Mouse (Mus musculus) hindbrain, embryonic 14.5 days (tissue): ENCODE measurements around the gene Tesk2. TPM values are rescaled to one million over a fixed set of nuclear protein-coding genes. Genes with fewer than 3 reads are reported as not detected.

Experiments
- ATAC-seq: fragments of 200-750 bp; cut with Nextera tagmentation; 2 replicates; pipeline ENCODE4 v1.8.0; 2017; ENCODE audit warnings: moderate number of reproducible peaks, mild to moderate bottlenecking, moderate TSS enrichment, moderate library complexity; ENCODE audit not compliant: low FRiP score
- DNase-seq: peaks from one replicate; pipeline ENCODE4 v3.0.0-alpha.2; 2015; ENCODE audit warnings: low spot score
- H3K27ac ChIP-seq: fragments of 300-500 bp; sonication (generic); 2 replicates; pipeline ENCODE4 v1.5.1; 2014; ENCODE audit warnings: mild to moderate bottlenecking, moderate library complexity
- H3K27me3 ChIP-seq: fragments of 300-500 bp; sonication (generic); 2 replicates; pipeline ENCODE4 v1.6.1; 2014; ENCODE audit warnings: mild to moderate bottlenecking, low read length, mixed read lengths; ENCODE audit not compliant: control insufficient read depth, insufficient read depth
- H3K36me3 ChIP-seq: fragments of 300-500 bp; sonication (generic); replicated peaks from 2 replicates; pipeline ENCODE4 v1.6.1; 2014; ENCODE audit not compliant: control insufficient read depth, insufficient read depth
- H3K4me1 ChIP-seq: fragments of 300-500 bp; sonication (generic); replicated peaks from 2 replicates; pipeline ENCODE4 v1.6.1; 2014; ENCODE audit warnings: antibody characterized with exemption, low read length, mixed read lengths; ENCODE audit not compliant: control insufficient read depth, insufficient read depth
- H3K4me2 ChIP-seq: fragments of 300-500 bp; sonication (generic); replicated peaks from 2 replicates; pipeline ENCODE4 v1.6.1; 2014; ENCODE audit warnings: mild to moderate bottlenecking, moderate library complexity
- H3K4me3 ChIP-seq: fragments of 300-500 bp; sonication (generic); replicated peaks from 2 replicates; pipeline ENCODE4 v1.5.1; 2014; ENCODE audit warnings: mild to moderate bottlenecking, low read length
- H3K9ac ChIP-seq: fragments of 300-500 bp; sonication (generic); 2 replicates; pipeline ENCODE4 v1.6.1; 2014
- H3K9me3 ChIP-seq: fragments of 300-500 bp; sonication (generic); 2 replicates; pipeline ENCODE4 v1.6.1; 2016; ENCODE audit warnings: low read length; ENCODE audit not compliant: control insufficient read depth
- WGBS: fragments of 180-500 bp; shearing (Covaris S2); extraction: QIAGEN DNeasy Blood & Tissue Kit; methylation state at CpG from one replicate; pipeline ENCODE4 v1.1.7; 2014; 5-methylcytosine and 5-hydroxymethylcytosine counted together
- polyA plus RNA-seq: library from polyadenylated mRNA; unstranded; fragments of >200 nt; fragmentation: Nextera tagmentation; extraction: Ambion mirVana; gene quantifications from 2 replicates; pipeline ENCODE4 v1.2.1, GENCODE M21; 2014

The Tesk2 gene
- polyA plus RNA-seq, 1 experiment from 2014 or later: 3.0 TPM

DNA sequence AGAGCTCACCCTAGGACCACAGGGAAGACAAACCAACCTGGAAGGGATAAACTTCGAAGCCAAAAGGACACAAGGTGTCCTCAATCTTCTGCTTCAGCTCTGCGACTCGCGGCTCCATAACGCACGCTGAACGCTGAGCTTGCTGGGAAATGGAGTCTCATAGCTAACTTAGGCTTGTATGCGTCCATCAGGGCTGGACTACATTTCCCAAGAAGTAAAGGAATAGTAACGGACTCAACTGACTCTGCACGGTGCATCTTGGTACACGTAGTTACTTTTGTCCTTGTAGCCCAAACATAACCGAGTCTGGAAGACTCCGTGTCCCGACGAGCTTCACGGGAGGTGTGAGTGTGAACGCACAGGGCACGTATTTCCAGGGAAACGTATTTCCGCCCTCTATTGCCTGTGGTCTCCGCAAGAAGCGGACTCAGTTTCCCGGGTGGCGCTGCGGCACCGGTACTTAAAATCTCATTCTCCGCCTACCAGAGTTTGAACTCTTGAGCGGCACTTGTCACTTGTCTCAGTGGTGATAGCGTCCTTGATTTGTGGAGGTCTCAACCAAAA is 12.5 kb upstream of the Tesk2 start, which contains the start of the genes Mmachc and Ccdc163:
TSS of gene Mmachc (minus strand) at position 206 of the 564 bp plus-strand sequence.
TSS of gene Ccdc163 (plus strand) at position 309 of the 564 bp plus-strand sequence.
- peak; percentile 99 for ATAC-seq

DNA sequence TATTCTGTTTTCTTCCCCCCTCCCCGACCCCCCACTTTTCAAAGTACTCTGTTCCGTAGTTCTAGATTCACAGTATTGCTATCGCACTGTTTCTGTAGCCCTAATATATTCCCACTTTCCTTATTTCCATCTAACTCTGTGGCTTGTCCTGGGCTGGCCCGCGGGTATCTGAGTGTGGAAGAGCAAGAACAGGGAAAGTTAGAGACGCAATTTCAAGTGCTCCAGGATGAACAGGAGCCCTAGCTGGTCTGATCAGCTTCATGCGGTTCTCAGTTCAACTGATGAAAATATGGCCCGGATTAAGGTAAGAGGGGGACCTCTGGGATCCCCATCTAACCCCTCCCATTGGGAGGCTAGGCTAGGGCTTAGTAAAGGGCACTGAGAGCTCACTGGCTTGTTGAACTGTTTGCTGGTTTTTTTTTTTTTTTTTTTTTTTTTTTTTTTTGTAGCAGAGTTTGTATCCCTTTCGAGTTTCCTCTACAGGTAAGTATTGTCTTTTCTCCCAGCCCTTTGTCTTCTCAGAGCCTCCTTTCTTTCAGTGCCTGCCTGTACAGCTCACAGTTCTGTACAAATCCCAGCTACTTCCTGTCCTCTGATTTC is 11.9 kb upstream of the Tesk2 start:
- H3K4me3 ChIP-seq: peak overlapping the region; percentile 41
- ATAC-seq (no peak), DNase-seq (no peak)
- H3K27ac ChIP-seq: no peak overlapping the region
- 8% methylated on average over 9 of the region's 9 CpGs for WGBS
- H3K9me3 ChIP-seq: no peaks in the 10 kb centered on the region
- no peaks in the 10 kb centered on the region for H3K36me3 ChIP-seq
- peak overlapping the region; percentile 70 for H3K4me2 ChIP-seq
- peak overlapping the region; percentile 52 for H3K9ac ChIP-seq
- H3K27me3 ChIP-seq: no peaks in the 10 kb centered on the region
- H3K4me1 ChIP-seq: peaks cover 8% of the 10 kb centered on the region; the same call in 1 of the 2 replicates

More for the DNA sequence above, 12.5 kb upstream of the Tesk2 start, which contains the start of the genes Mmachc and Ccdc163:
- H3K9ac ChIP-seq: peak within 1 kb of the TSS; percentile 64
- H3K27ac ChIP-seq: no peak within 1 kb of the TSS
- H3K36me3 ChIP-seq: peaks cover 5% of the 10 kb centered on the region; the same call in 1 of the 2 replicates
- peak within 1 kb of the TSS; percentile 75 for H3K4me2 ChIP-seq
- WGBS: under 1% methylated on average over 29 of the region's 29 CpGs
- H3K27me3 ChIP-seq: no peaks in the 10 kb centered on the region
- DNase-seq: peak; percentile 94
- peak within 1 kb of the TSS; percentile 53 for H3K4me3 ChIP-seq
- no peaks in the 10 kb centered on the region for H3K9me3 ChIP-seq
- peaks cover 8% of the 10 kb centered on the region; the same call in 1 of the 2 replicates for H3K4me1 ChIP-seq

DNA sequence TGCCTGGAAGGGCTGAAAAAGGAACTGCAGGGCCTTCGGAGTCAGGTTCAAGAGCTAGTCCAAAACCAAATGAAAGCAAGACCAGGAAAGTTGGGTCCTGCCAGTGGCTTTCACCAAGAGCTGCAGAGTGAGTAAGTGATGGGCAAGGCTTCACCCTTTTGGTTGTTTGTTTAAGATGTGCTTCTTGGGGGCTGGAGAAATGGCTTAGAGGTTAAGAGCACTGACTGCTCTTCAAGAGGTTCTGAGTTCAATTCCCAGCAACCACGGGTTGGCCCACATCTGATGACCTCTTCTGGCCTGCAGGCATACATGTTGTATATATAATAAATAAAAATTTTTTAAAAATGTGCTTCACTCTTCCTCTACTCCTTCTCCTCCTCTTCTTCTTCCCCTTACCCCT is 10.6 kb upstream of the Tesk2 start:
- Histone ChIP-seq H3K4me3 (no peak overlapping the region), H3K36me3 (no peaks in the 10 kb centered on the region), H3K9me3 (no peaks in the 10 kb centered on the region), H3K4me1 (peaks cover 8% of the 10 kb centered on the region; the same call in 1 of the 2 replicates), H3K4me2 (no peak overlapping the region), H3K9ac (no peak overlapping the region), H3K27me3 (no peaks in the 10 kb centered on the region), H3K27ac (no peak overlapping the region)
- DNase-seq (no peak), ATAC-seq (no peak)
- 94% methylated on average over 2 of the region's 2 CpGs for WGBS

DNA sequence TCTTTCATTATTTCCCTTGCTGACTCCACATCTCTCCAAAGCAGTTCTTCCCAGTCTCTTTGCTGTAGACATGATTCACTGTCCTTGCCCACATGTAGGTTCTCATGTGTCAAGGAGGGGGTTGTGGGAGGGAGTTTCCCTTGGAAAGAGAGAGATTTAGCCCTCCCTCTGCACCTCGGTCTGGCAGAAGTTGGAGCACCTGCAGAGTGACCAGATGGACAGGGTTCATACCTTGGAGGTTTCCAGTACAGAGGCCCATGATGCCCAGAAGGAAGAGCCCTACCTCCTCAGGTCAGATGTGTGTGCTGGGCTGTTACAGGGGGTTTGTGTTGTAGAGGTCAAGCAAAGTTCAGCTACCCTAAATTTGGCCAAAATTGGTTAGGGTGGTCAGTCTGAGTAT is 8.2 kb upstream of the Tesk2 start:
- H3K27me3 ChIP-seq: no peaks in the 10 kb centered on the region
- H3K4me1 ChIP-seq: peaks cover 4% of the 10 kb centered on the region; the same call in 1 of the 2 replicates
- no peaks in the 10 kb centered on the region for H3K36me3 ChIP-seq
- no peak overlapping the region for H3K4me2 ChIP-seq
- H3K27ac ChIP-seq: no peak overlapping the region
- no peak overlapping the region for H3K4me3 ChIP-seq
- DNase-seq (no peak), ATAC-seq (no peak)
- H3K9me3 ChIP-seq: no peaks in the 10 kb centered on the region
- 88% methylated on average over 1 of the region's 1 CpGs for WGBS
- no peak overlapping the region for H3K9ac ChIP-seq

DNA sequence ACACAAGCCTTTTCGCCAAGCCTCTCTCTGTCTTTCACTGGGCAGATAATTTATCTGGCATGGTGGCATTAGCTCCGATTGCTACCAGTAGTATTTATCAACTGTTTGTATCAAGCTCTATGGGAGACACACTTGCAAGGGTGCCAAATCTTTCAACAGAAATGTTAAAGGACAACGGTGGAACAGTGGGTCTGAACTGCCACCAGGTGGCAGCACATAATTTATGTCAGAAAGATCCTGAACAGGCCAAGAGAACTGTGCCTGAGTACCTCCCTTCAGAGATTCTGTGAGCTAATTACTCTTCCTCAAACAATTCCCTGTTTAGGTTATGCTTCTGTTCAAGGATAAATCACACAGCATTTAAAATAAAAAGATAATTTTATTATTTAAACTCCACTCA is 1.4 kb upstream of the Tesk2 start:
- ATAC-seq: 0 out of 2 replicates have a peak, but pooled peaks have one; percentile 26
- Histone ChIP-seq H3K4me3 (no peak overlapping the region), H3K36me3 (no peaks in the 10 kb centered on the region), H3K9me3 (no peaks in the 10 kb centered on the region), H3K9ac (no peak overlapping the region), H3K27ac (no peak overlapping the region), H3K4me1 (peaks cover 6% of the 10 kb centered on the region; the same call in 1 of the 2 replicates), H3K4me2 (no peak overlapping the region), H3K27me3 (no peaks in the 10 kb centered on the region)
- peak; percentile 89 for DNase-seq
- WGBS: 15% methylated on average over 3 of the region's 3 CpGs

DNA sequence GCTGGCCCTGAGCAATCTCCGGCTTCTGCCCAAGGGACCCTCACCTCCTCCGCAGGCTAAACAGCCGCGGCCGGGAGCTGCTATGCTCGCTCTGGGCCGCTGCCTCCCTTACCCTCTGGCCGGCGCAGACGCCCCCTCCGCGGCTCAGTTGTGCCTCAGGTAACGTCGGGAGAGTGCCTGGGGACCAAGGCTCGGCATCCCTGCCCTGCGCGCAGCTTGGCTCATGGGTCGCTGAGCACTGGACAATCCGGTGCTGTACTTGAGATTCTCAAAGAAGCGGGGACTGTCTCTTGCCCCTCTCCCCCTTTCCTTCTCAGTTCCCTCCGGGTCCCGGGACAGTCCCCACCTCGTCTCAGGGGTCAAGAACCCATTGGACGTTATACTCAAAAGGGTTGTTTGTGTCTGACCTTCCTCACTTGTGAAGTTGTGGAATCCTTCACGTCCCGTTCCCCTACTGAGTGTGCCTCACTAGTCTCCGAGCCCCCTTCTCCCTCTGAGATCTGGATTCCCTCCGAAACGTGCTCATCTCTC is 415 bp downstream of the Tesk2 start:
- ATAC-seq: no peak
- Histone ChIP-seq H3K9ac (peak overlapping the region; percentile 69), H3K36me3 (no peaks in the 10 kb centered on the region), H3K27me3 (no peaks in the 10 kb centered on the region), H3K4me3 (peak overlapping the region; percentile 70), H3K4me2 (peak overlapping the region; percentile 86), H3K9me3 (no peaks in the 10 kb centered on the region), H3K4me1 (peaks cover 6% of the 10 kb centered on the region; the same call in 1 of the 2 replicates), H3K27ac (no peak overlapping the region)
- under 1% methylated on average over 29 of the region's 29 CpGs for WGBS
- no peak for DNase-seq

DNA sequence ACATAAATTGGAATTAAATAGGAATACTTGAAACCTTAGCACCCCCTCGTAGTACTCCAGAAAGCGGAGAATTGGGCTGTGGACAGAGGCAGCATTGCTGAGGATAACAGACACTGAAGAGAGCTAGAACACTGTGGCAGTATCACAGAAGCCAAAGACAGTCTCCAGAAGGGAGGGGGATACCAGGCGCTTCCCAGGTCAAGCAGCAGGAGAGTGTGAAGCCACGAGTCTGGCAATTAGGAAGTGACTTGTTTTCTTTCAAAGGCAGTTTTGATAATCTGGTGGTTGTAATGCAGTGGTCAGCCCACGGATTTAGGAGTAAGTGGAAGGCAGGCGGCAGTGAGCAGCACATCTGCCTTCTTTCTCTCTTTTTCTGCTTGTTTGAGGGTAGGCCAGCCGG is 1.5 kb downstream of the Tesk2 start:
- DNase-seq: no peak
- Histone ChIP-seq H3K36me3 (no peaks in the 10 kb centered on the region), H3K9ac (no peak overlapping the region), H3K27me3 (no peaks in the 10 kb centered on the region), H3K9me3 (no peaks in the 10 kb centered on the region), H3K4me1 (peaks cover 6% of the 10 kb centered on the region; the same call in 1 of the 2 replicates), H3K27ac (no peak overlapping the region), H3K4me2 (peak overlapping the region; percentile 86; the same call in 1 of the 2 replicates), H3K4me3 (no peak overlapping the region)
- ATAC-seq: no peak
- 43% methylated on average over 7 of the region's 7 CpGs for WGBS

DNA sequence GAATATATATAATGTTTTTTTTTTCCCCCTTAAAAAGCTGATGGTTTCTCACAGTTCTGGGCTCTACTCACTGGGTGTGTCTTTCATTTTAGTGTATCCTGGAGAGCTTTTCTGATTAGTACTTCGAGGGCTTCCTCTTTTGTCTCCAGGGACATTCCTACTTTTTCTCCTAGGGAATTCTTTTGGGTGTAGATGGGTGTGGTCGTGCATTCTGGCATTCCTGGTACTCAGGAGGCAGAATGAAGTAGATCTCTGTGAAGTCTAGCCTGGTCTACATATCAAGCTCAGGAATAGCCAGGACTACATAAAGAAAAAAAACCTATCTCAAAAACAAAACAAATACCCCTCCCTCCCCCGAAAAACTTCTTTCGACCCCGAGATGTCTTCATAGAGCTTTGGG is 4.7 kb downstream of the Tesk2 start:
- H3K27ac ChIP-seq: no peak overlapping the region
- 79% methylated on average over 5 of the region's 5 CpGs for WGBS
- no peaks in the 10 kb centered on the region for H3K9me3 ChIP-seq
- H3K36me3 ChIP-seq: no peaks in the 10 kb centered on the region
- no peak overlapping the region for H3K4me2 ChIP-seq
- H3K9ac ChIP-seq: no peak overlapping the region
- no peaks in the 10 kb centered on the region for H3K4me1 ChIP-seq
- H3K4me3 ChIP-seq: no peak overlapping the region
- DNase-seq (no peak), ATAC-seq (no peak)
- no peaks in the 10 kb centered on the region for H3K27me3 ChIP-seq

DNA sequence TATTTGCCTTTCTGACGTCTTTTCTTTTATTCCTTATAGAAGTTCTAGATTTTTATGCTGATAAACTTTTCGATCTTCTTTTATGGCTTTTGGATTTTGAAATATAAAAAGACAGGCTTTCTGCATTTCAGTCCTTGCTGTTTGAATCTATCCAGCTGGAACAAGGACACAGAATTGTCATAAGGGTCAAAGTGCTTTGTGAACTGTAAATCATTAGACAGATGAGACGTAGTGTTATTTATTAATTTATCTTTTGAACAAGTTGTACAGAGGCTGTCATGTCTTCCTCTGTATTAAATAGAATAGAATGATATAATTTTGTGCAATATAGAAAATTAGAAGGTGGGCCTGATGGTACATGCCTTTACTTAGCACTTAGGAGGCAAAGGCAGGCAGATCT is 6.7 kb downstream of the Tesk2 start:
- no peaks in the 10 kb centered on the region for H3K36me3 ChIP-seq
- no peaks in the 10 kb centered on the region for H3K4me1 ChIP-seq
- no peaks in the 10 kb centered on the region for H3K27me3 ChIP-seq
- no peak for DNase-seq
- no peak overlapping the region for H3K4me2 ChIP-seq
- no peak overlapping the region for H3K27ac ChIP-seq
- no peaks in the 10 kb centered on the region for H3K9me3 ChIP-seq
- H3K9ac ChIP-seq: no peak overlapping the region
- 88% methylated on average over 3 of the region's 3 CpGs for WGBS
- ATAC-seq: no peak
- no peak overlapping the region for H3K4me3 ChIP-seq
